Mouse (Mus musculus) liver, embryonic 14.5 days (tissue): ENCODE measurements around the gene B3gnt2. TPM values are rescaled to one million over a fixed set of nuclear protein-coding genes. Genes with fewer than 3 reads are reported as not detected.

Source experiments
- ATAC-seq: fragments of 200-750 bp; cut with Nextera tagmentation; 2 replicates; pipeline ENCODE4 v1.8.0; 2017; ENCODE audit warnings: moderate number of reproducible peaks, mild to moderate bottlenecking, moderate library complexity; ENCODE audit not compliant: insufficient read depth
- DNase-seq, 3 experiments: peaks; one replicate each; pipeline ENCODE4 v3.0.0-alpha.2; 2012 to 2013; ENCODE audit warnings: low read depth in 3 of 3, low spot score in 3 of 3
- H3K27ac ChIP-seq: fragments of 300-500 bp; sonication (generic); 2 replicates; pipeline ENCODE4 v1.5.1; 2014; ENCODE audit warnings: moderate library complexity, mild to moderate bottlenecking, control low read depth, inconsistent platforms
- H3K27me3 ChIP-seq: fragments of 300-500 bp; sonication (generic); 2 replicates; pipeline ENCODE4 v1.6.1; 2014; ENCODE audit warnings: mild to moderate bottlenecking, low read length, moderate library complexity; ENCODE audit not compliant: control insufficient read depth, insufficient read depth
- H3K36me3 ChIP-seq: fragments of 300-500 bp; sonication (generic); replicated peaks from 2 replicates; pipeline ENCODE4 v1.6.1; 2014; ENCODE audit warnings: low read depth; ENCODE audit not compliant: control insufficient read depth, insufficient read depth
- H3K4me1 ChIP-seq, 2 experiments: fragments of 200-500 bp in 1 of 2; fragments of 300-500 bp in 1 of 2; sonication (generic) in 1 of 2; replicated peaks; 2 replicates each; pipeline ENCODE4 v1.6.1; 2012 to 2014; ENCODE audit warnings: antibody characterized with exemption in 1 of 2, inconsistent platforms in 1 of 2, low read length in 1 of 2; ENCODE audit not compliant: control insufficient read depth in 2 of 2, insufficient read depth in 2 of 2
- H3K4me2 ChIP-seq: fragments of 300-500 bp; sonication (generic); 2 replicates; pipeline ENCODE4 v1.6.1; 2014; ENCODE audit warnings: low read depth, mild to moderate bottlenecking, control low read depth, moderate library complexity
- H3K4me3 ChIP-seq, 2 experiments: fragments of 200-500 bp in 1 of 2; fragments of 300-500 bp in 1 of 2; sonication (generic) in 1 of 2; 2 replicates each; pipeline ENCODE4 v1.5.1; 2012 to 2014; ENCODE audit warnings: low read depth in 2 of 2, low read length in 2 of 2, mild to moderate bottlenecking in 2 of 2, control low read depth in 1 of 2, inconsistent platforms in 1 of 2, moderate library complexity in 1 of 2; ENCODE audit not compliant: insufficient read depth in 1 of 2
- H3K9ac ChIP-seq: fragments of 300-500 bp; sonication (generic); replicated peaks from 2 replicates; pipeline ENCODE4 v1.6.1; 2014; ENCODE audit warnings: mild to moderate bottlenecking, control low read depth, moderate library complexity
- H3K9me3 ChIP-seq: fragments of 300-500 bp; sonication (generic); 2 replicates; pipeline ENCODE4 v1.6.1; 2016; ENCODE audit warnings: low read length, mixed read lengths; ENCODE audit not compliant: control insufficient read depth
- CTCF ChIP-seq: IDR thresholded peaks from 2 replicates; pipeline ENCODE4 v1.5.1; 2016; ENCODE audit warnings: antibody characterized with exemption, low read depth, control low read depth
- EP300 ChIP-seq: IDR thresholded peaks from 2 replicates; pipeline ENCODE4 v1.6.1; 2016; ENCODE audit warnings: antibody characterized with exemption, low read depth
- WGBS: fragments of 180-500 bp; shearing (Covaris S2); extraction: QIAGEN DNeasy Blood & Tissue Kit; methylation state at CpG from one replicate; pipeline ENCODE4 v1.1.7; 2014; ENCODE audit not compliant: insufficient replicate concordance; 5-methylcytosine and 5-hydroxymethylcytosine counted together
- polyA plus RNA-seq, 2 experiments: library from polyadenylated mRNA; depleted of rRNA in 1 of 2; stranded (reverse) in 1 of 2; unstranded in 1 of 2; fragments of >200 nt; fragmentation: Nextera tagmentation in 1 of 2; extraction: Ambion mirVana in 1 of 2; gene quantifications; 2 replicates each; pipeline versions ENCODE4 v1.2.1 to v1.2.3; 2012 to 2014

Gene B3gnt2
- polyA plus RNA-seq, 2 experiments: 2.3 to 3.6 TPM

- DNase-seq (peak; percentile 45 to 60 (median 47)), ATAC-seq (peak; percentile 92)
- peaks cover 11 to 34% of the 10 kb centered on the region in 2 experiments for H3K4me1 ChIP-seq
- H3K4me2 ChIP-seq: peak overlapping the region; percentile 43
- no peaks in the 10 kb centered on the region for H3K27me3 ChIP-seq
- no peaks in the 10 kb centered on the region for H3K36me3 ChIP-seq
- WGBS: 43% methylated on average over 3 of the region's 3 CpGs
- TF ChIP-seq EP300 (peak; percentile 64), CTCF (no peak)
- H3K4me3 ChIP-seq: no peak overlapping the region
- H3K27ac ChIP-seq: peak overlapping the region; percentile 34
- H3K9me3 ChIP-seq: no peaks in the 10 kb centered on the region
- no peak overlapping the region for H3K9ac ChIP-seq
Observed at GRCm38 (mm10) chr11:22793176-22793880, 67.4 kb downstream of the B3gnt2 start.

- Histone ChIP-seq H3K9ac (no peak overlapping the region), H3K27ac (no peak overlapping the region), H3K36me3 (no peaks in the 10 kb centered on the region), H3K9me3 (no peaks in the 10 kb centered on the region), H3K4me3 (no peak overlapping the region), H3K4me2 (no peak overlapping the region), H3K4me1 (peaks cover 11 to 34% of the 10 kb centered on the region in 2 experiments), H3K27me3 (no peaks in the 10 kb centered on the region)
- 83% methylated on average over 1 of the region's 1 CpGs for WGBS
- DNase-seq (no peak), ATAC-seq (no peak)
- TF ChIP-seq CTCF (no peak), EP300 (no peak)
Observed at GRCm38 (mm10) chr11:22792149-22792548, 68.6 kb downstream of the B3gnt2 start.

GRCm38 (mm10) chr11:22791726-22792125, 69.0 kb downstream of the B3gnt2 start:
- TF ChIP-seq EP300 (no peak), CTCF (no peak)
- no peaks in the 10 kb centered on the region for H3K9me3 ChIP-seq
- no peak overlapping the region for H3K27ac ChIP-seq
- H3K4me1 ChIP-seq: peaks cover 11 to 34% of the 10 kb centered on the region in 2 experiments
- no peaks in the 10 kb centered on the region for H3K27me3 ChIP-seq
- no peak overlapping the region for H3K4me2 ChIP-seq
- no peak for ATAC-seq
- H3K9ac ChIP-seq: no peak overlapping the region
- WGBS: 65% methylated on average over 5 of the region's 5 CpGs
- H3K36me3 ChIP-seq: no peaks in the 10 kb centered on the region
- no peak for DNase-seq
- no peak overlapping the region for H3K4me3 ChIP-seq

GRCm38 (mm10) chr11:22787833-22788232, 72.9 kb downstream of the B3gnt2 start:
- WGBS: 71% methylated on average over 2 of the region's 2 CpGs
- H3K27ac ChIP-seq: no peak overlapping the region
- no peaks in the 10 kb centered on the region for H3K36me3 ChIP-seq
- ATAC-seq: no peak
- no peak overlapping the region for H3K4me2 ChIP-seq
- no peaks in the 10 kb centered on the region for H3K9me3 ChIP-seq
- H3K9ac ChIP-seq: no peak overlapping the region
- no peak overlapping the region for H3K4me3 ChIP-seq
- H3K4me1 ChIP-seq: peaks cover 0 to 9% of the 10 kb centered on the region in 2 experiments; a peak in 3 of 4 replicates
- H3K27me3 ChIP-seq: no peaks in the 10 kb centered on the region
- TF ChIP-seq EP300 (no peak), CTCF (no peak)
- DNase-seq: no peak

DNA sequence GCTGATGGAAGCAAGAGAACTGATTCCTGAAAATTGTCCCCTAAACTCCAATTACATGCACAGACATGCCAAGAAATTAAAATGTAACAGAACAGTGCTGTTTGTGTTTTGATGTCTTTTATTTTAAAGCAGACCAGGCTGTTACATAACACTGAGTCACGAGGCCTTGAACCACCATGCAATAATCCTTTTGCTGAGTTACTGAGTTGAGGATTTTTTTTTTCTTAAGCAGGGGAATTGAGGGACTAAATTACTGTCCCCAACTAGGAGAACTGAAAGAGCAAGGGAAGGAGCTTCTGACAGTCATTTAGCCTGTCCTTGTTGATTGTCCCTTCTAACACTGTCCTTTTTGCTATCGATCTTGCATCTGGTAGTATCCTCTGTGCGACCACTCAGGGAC, 76.3 kb downstream of the B3gnt2 start:
- 67% methylated on average over 3 of the region's 3 CpGs for WGBS
- no peak overlapping the region for H3K27ac ChIP-seq
- TF ChIP-seq CTCF (no peak), EP300 (no peak)

More for the DNA sequence above, 76.3 kb downstream of the B3gnt2 start:
- H3K4me1 ChIP-seq: peaks cover 0 to 13% of the 10 kb centered on the region in 2 experiments; a peak in 2 of 4 replicates
- no peaks in the 10 kb centered on the region for H3K36me3 ChIP-seq
- H3K4me2 ChIP-seq: no peak overlapping the region
- H3K27me3 ChIP-seq: no peaks in the 10 kb centered on the region
- no peak overlapping the region for H3K9ac ChIP-seq
- H3K9me3 ChIP-seq: no peaks in the 10 kb centered on the region
- DNase-seq (no peak), ATAC-seq (no peak)
- no peak overlapping the region for H3K4me3 ChIP-seq
